Mouse (Mus musculus) lung, adult 2 months (tissue): ENCODE measurements around the gene Cryzl1.

ENCODE experiments used
- CTCF ChIP-seq: fragments of 200-500 bp; IDR thresholded peaks from 2 replicates; pipeline ENCODE4 v1.5.1; 2011; ENCODE audit warnings: mild to moderate bottlenecking, low read length, control low read depth; ENCODE audit not compliant: insufficient read depth
- POLR2A ChIP-seq: fragments of 200-500 bp; IDR thresholded peaks from 2 replicates; pipeline ENCODE4 v1.6.1; 2011; ENCODE audit warnings: low read depth, mild to moderate bottlenecking, control low read depth, low read length, borderline replicate concordance; ENCODE audit errors: extremely low read depth

GRCm38 (mm10) chr16:91765121-91765815, 36.5 kb upstream of the Cryzl1 start:
- no peak for TF ChIP-seq CTCF
- no peak for TF ChIP-seq POLR2A
